Mouse (Mus musculus) heart, embryonic 11.5 days (tissue): Measurements from ENCODE around the gene Bcl2l15. TPM values are rescaled to one million over a fixed set of nuclear protein-coding genes. Genes with fewer than 3 reads are reported as not detected.
"Not testable (repeated sequence)": the region's sequence is repeated elsewhere in the genome, so short reads cannot be mapped to it uniquely, and the experiment has no call there.

ENCODE experiments used
- ATAC-seq: fragments of 200-750 bp; cut with Nextera tagmentation; replicated peaks from 2 replicates; pipeline ENCODE4 v1.8.0; 2017; ENCODE audit warnings: moderate library complexity; ENCODE audit not compliant: insufficient number of reproducible peaks, low FRiP score, low TSS enrichment
- H3K27ac ChIP-seq: fragments of 300-500 bp; sonication (generic); 2 replicates; pipeline ENCODE4 v1.5.1; 2014; ENCODE audit warnings: mild to moderate bottlenecking, low read depth, low read length
- H3K27me3 ChIP-seq: fragments of 300-500 bp; sonication (generic); 2 replicates; pipeline ENCODE4 v1.6.1; 2014; ENCODE audit warnings: mild to moderate bottlenecking, low read length, mixed read lengths; ENCODE audit not compliant: control insufficient read depth, insufficient read depth
- H3K36me3 ChIP-seq: fragments of 300-500 bp; sonication (generic); 2 replicates; pipeline ENCODE4 v1.6.1; 2014; ENCODE audit warnings: mild to moderate bottlenecking, low read length, moderate library complexity, mixed read lengths; ENCODE audit not compliant: control insufficient read depth, insufficient read depth
- H3K4me1 ChIP-seq: fragments of 300-500 bp; sonication (generic); 2 replicates; pipeline ENCODE4 v1.6.1; 2014; ENCODE audit warnings: low read length; ENCODE audit not compliant: control insufficient read depth, insufficient read depth
- H3K4me2 ChIP-seq: fragments of 300-500 bp; sonication (generic); 2 replicates; pipeline ENCODE4 v1.6.1; 2014; ENCODE audit warnings: mild to moderate bottlenecking, moderate library complexity
- H3K4me3 ChIP-seq: fragments of 300-500 bp; sonication (generic); 2 replicates; pipeline ENCODE4 v1.5.1; 2014; ENCODE audit warnings: low read depth, low read length
- H3K9ac ChIP-seq: fragments of 300-500 bp; sonication (generic); 2 replicates; pipeline ENCODE4 v1.6.1; 2014; ENCODE audit warnings: mild to moderate bottlenecking, low read depth, low read length, moderate library complexity
- H3K9me3 ChIP-seq: fragments of 300-500 bp; sonication (generic); replicated peaks from 2 replicates; pipeline ENCODE4 v1.6.1; 2016; ENCODE audit warnings: low read length; ENCODE audit not compliant: control insufficient read depth
- WGBS: fragments of 180-500 bp; shearing (Covaris S2); extraction: QIAGEN DNeasy Blood & Tissue Kit; methylation state at CpG from one replicate; pipeline ENCODE4 v1.1.7; 2014; ENCODE audit not compliant: insufficient replicate concordance; 5-methylcytosine and 5-hydroxymethylcytosine counted together
- polyA plus RNA-seq: library from polyadenylated mRNA; unstranded; fragments of >200 nt; fragmentation: Nextera tagmentation; extraction: Ambion mirVana; gene quantifications from 2 replicates; pipeline ENCODE4 v1.2.1, GENCODE M21; 2014

Gene Bcl2l15
- polyA plus RNA-seq, 1 experiment from 2014 or later = 0.36 TPM

DNA sequence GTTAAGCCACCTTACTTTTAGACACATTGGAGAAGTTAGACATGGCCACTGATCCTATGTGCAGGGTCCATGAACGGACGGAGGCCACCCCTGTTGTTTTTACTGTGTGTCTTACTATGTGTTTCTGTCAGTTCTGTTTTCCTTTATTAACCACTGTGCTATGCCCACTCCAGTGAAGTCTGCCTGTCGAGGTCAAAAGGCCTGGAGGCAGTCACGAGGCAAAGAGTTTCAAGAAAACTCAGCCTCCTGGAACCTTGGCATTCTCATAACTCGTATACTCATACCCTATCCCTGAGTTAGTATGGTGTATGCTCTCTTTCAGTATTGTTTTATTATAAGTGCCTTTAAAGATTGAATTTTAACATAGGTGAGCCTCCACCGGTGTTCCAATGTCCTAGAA, 7.3 kb downstream of the Bcl2l15 start:
- no peak for ATAC-seq
- no peaks in the 10 kb centered on the region for H3K9me3 ChIP-seq

DNA sequence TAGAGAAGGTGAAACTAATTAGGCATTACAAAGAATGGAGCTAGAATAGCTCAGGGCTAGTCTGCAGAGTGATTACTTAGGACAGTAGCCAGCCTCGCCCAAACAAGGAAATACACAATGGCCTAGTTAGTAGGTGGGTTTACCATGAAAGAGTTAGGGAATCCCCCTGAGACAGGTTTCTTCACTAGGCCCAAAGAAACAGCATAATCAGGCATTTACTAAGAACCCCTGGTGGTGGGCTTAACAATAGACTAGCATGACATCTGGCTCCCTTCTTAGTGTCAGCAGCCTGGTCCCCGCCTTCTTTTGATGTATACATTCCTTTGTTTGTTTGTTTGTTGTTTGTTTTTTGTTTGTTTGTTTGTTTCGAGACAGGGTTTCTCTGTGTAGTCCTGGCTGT, 7.8 kb downstream of the Bcl2l15 start:
- not testable (repeated sequence) for H3K27me3 ChIP-seq, H3K9ac ChIP-seq, H3K4me2 ChIP-seq, H3K4me1 ChIP-seq, H3K9me3 ChIP-seq, ATAC-seq, H3K27ac ChIP-seq, H3K4me3 ChIP-seq, H3K36me3 ChIP-seq
- WGBS = 86% methylated on average over 3 of the region's 3 CpGs

More for the DNA sequence above, 7.3 kb downstream of the Bcl2l15 start:
- Histone ChIP-seq H3K27ac (no peak overlapping the region), H3K4me1 (no peaks in the 10 kb centered on the region), H3K4me3 (no peak overlapping the region), H3K27me3 (no peaks in the 10 kb centered on the region), H3K4me2 (no peak overlapping the region), H3K36me3 (no peaks in the 10 kb centered on the region), H3K9ac (no peak overlapping the region)
- whole genome bisulfite sequencing = 89% methylated on average over 6 of the region's 6 CpGs

DNA sequence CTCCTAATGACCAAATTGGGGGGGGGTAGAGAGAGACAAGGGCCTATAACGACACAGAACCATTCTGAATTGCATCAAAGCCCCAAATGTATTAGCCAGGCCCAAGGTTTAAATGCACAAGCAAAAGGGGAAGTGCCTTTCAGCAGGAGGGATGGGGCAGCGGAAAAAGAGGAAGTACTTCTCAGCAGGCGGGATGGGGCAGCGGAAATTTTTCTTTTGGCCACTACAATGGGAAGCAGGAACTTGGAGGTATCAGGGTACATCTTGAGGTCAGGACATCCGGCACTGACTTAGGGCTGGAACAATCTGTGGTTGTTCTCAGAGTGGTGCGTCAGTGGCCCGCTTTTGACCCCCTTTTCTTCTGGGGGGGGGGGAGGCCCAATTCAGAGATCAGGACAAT, 8.5 kb downstream of the Bcl2l15 start:
- H3K27ac ChIP-seq = not testable (repeated sequence)
- 78% methylated on average over 7 of the region's 7 CpGs for WGBS

DNA sequence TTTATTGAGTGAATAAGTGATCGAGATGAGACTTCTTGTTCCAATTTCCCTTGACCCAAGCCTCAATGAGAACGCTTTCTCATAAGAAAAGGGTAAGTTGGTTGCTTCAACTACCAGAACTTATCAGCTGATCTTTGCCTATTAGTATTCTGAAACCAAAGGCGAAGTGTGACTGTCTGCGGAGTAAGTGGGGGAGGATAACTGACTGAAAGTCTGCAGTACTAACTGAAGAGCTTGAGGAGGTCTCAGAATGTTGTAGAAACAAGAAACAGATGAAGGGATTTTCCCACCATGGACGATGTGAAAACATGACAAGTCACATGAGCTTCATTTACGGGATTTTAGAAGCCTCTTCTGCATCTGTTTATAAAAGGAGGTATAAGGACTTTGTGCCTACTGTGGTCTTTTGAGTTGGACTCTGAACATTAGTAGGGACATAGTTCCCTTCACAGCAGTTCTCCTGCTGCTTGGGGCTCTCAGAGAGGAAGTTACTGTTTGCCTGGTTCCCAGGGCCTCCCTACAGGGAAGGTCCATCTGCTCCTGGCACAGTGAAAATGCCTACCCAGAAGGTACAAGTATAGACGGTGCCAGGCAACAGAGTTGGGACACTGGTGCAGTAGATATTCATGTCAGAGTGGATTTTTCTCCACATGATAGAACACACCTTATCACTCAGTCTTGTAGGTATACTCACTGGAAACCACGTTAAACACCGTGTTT, 18.4 kb downstream of the Bcl2l15 start:
- Histone ChIP-seq H3K4me2 (no peak overlapping the region), H3K9ac (no peak overlapping the region), H3K9me3 (no peaks in the 10 kb centered on the region), H3K27ac (no peak overlapping the region), H3K4me3 (no peak overlapping the region), H3K4me1 (no peaks in the 10 kb centered on the region), H3K36me3 (no peaks in the 10 kb centered on the region), H3K27me3 (no peaks in the 10 kb centered on the region)
- 71% methylated on average over 9 of the region's 9 CpGs for WGBS
- ATAC-seq = no peak

More for the DNA sequence above, 8.5 kb downstream of the Bcl2l15 start:
- H3K9me3 ChIP-seq, H3K4me3 ChIP-seq, ATAC-seq, H3K36me3 ChIP-seq, H3K4me2 ChIP-seq, H3K9ac ChIP-seq, H3K27me3 ChIP-seq, H3K4me1 ChIP-seq: not testable (repeated sequence)

DNA sequence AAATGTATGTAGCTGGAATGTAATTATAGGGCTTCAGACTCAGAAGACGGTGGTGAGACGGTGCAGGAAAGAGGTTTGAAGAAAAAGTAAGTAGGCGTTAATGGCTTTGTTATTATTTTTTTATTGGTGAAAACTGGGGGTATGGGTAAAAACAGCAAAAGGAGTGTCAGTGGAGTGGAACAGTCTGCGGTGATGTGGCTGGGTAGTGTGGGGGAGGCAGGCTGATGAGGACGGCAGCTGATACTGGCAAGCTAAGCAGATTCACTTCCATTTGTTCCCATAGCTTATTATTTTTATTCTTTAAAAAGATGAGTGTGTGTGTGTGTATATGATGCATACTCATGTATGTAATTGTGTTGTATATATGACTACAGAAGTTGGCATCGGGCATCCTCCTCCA, 19.1 kb downstream of the Bcl2l15 start:
- Histone ChIP-seq H3K9ac (no peak overlapping the region), H3K4me3 (no peak overlapping the region), H3K36me3 (no peaks in the 10 kb centered on the region), H3K27ac (no peak overlapping the region), H3K4me1 (no peaks in the 10 kb centered on the region), H3K27me3 (no peaks in the 10 kb centered on the region), H3K9me3 (no peaks in the 10 kb centered on the region), H3K4me2 (no peak overlapping the region)
- no peak for ATAC-seq
- WGBS = 89% methylated on average over 6 of the region's 6 CpGs

DNA sequence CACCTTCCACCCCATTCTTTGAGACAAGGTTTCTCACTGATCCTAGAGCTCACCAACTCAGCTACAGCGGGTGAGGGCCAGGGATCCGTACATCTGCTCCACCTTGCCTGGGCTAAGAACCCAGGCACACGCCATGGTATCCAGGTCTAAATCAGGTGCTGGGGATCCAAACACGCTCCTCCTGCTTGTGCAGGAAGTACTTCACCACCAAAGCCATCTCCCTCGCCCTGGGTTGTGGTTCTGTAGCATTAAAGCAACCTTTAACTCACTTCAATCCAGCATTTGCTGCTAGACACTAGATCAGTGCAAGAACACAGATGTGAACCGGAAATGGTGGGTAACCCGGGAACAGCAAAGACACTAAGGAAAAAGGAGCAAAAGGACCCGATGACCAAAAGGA, 19.5 kb downstream of the Bcl2l15 start:
- no peak overlapping the region for H3K4me2 ChIP-seq
- H3K36me3 ChIP-seq = no peaks in the 10 kb centered on the region
- H3K27ac ChIP-seq = no peak overlapping the region
- no peak overlapping the region for H3K9ac ChIP-seq
- 79% methylated on average over 8 of the region's 8 CpGs for WGBS
- no peak for ATAC-seq
- no peaks in the 10 kb centered on the region for H3K27me3 ChIP-seq
- H3K9me3 ChIP-seq = no peaks in the 10 kb centered on the region
- H3K4me1 ChIP-seq = no peaks in the 10 kb centered on the region
- H3K4me3 ChIP-seq = no peak overlapping the region

DNA sequence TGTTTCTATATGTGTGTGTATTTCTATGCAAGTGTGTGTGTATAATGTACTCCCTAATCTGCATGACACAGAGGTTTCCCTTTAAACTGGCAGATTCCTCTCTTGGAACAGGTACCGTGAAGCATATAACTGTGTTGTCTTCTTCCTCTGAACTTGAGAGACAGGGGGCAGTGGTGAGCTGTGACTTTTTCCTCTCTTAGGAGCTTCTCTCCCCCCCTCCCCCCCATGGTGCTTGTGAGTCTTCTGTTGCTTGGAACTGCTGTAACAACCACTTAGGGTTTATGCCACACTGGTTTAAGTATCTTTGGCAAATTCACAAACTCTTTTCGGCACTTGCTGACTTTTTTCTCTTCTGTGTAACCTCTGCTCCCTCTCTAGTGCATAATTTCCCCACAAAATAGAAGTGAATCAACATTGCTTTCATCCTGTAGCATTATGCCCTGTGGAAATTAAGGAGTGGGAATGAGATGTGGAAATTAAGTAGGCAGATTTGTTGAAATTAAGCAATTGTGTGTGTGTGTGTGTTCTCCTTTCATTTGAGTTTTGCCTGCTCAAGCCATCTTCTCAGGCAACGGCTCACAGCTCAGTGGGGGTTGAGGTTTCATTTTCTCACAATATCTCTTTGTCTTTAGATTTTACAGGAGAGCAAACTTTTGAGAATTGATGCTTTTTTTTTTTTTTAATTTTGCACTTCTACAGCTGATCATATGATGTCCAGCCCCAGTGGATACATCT, 20.3 kb downstream of the Bcl2l15 start:
- no peak overlapping the region for H3K4me2 ChIP-seq
- no peaks in the 10 kb centered on the region for H3K9me3 ChIP-seq
- no peak overlapping the region for H3K4me3 ChIP-seq
- no peaks in the 10 kb centered on the region for H3K27me3 ChIP-seq
- H3K36me3 ChIP-seq = no peaks in the 10 kb centered on the region
- no peak overlapping the region for H3K27ac ChIP-seq
- no peaks in the 10 kb centered on the region for H3K4me1 ChIP-seq
- WGBS = 71% methylated on average over 3 of the region's 3 CpGs
- no peak for ATAC-seq
- no peak overlapping the region for H3K9ac ChIP-seq

DNA sequence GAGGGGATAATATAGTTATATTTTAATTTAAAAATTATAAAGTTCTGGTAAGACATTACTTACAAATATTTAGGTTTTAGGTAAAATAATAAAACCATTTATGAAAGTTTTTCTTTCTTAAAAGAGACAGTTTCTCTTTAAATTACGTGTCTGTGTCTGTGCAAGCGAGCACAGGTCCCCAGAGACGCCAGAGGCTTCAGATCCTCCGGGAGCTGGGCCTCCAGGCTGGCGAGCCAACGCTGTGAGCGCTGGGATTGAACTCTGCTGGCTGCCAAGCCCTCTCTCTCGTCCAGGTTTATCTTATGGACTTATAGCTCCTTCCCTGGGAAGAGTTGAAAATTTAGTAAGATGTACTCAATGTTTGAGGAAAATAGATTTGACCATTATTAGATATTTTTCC, 21.4 kb downstream of the Bcl2l15 start:
- 62% methylated on average over 8 of the region's 8 CpGs for WGBS
- ATAC-seq = no peak

More for the DNA sequence above, 21.4 kb downstream of the Bcl2l15 start:
- Histone ChIP-seq H3K9ac (no peak overlapping the region), H3K4me1 (no peaks in the 10 kb centered on the region), H3K4me3 (no peak overlapping the region), H3K36me3 (no peaks in the 10 kb centered on the region), H3K27ac (no peak overlapping the region), H3K9me3 (no peaks in the 10 kb centered on the region), H3K27me3 (no peaks in the 10 kb centered on the region), H3K4me2 (no peak overlapping the region)
